Mouse (Mus musculus) CH12.LX (cell line): ENCODE measurements around the gene Olfr718-ps1. TPM values are rescaled to one million over a fixed set of nuclear protein-coding genes. Genes with fewer than 3 reads are reported as not detected.

Experiments
- DNase-seq: peaks from one replicate; pipeline ENCODE4 v3.0.0-alpha.2; 2013; ENCODE audit errors: extremely low read depth
- H3K27ac ChIP-seq: 2 replicates; pipeline ENCODE4 v1.5.1; 2012; ENCODE audit warnings: low read depth, mild to moderate bottlenecking, control low read depth, moderate library complexity; ENCODE audit not compliant: insufficient read depth
- H3K27me3 ChIP-seq: replicated peaks from 2 replicates; pipeline ENCODE3; 2012; ENCODE audit warnings: inconsistent platforms
- H3K36me3 ChIP-seq, 2 experiments: replicated peaks in 1 of 2; 2 replicates each; pipeline versions ENCODE3 to v1.6.1; 2012; ENCODE audit warnings: inconsistent platforms in 1 of 2, low read length in 1 of 2, mild to moderate bottlenecking in 1 of 2, mixed read lengths in 1 of 2, moderate library complexity in 1 of 2; ENCODE audit not compliant: control insufficient read depth in 1 of 2, insufficient read depth in 1 of 2
- H3K4me1 ChIP-seq, 2 experiments: 2 replicates each; pipeline ENCODE4 v1.6.1; 2012; ENCODE audit warnings: inconsistent platforms in 1 of 2, moderate library complexity in 1 of 2; ENCODE audit not compliant: insufficient read depth in 2 of 2, control insufficient read depth in 1 of 2
- H3K4me2 ChIP-seq: 2 replicates; pipeline ENCODE4 v1.6.1; 2012; ENCODE audit warnings: low read depth, mild to moderate bottlenecking, control low read depth; ENCODE audit not compliant: poor library complexity, insufficient read depth, severe bottlenecking
- H3K4me3 ChIP-seq, 3 experiments: fragments of 150-350 bp in 1 of 3; sonication (generic) in 1 of 3; replicated peaks in 1 of 3; 2 replicates each; pipeline versions ENCODE3 to v1.5.1; 2011 to 2012; ENCODE audit warnings: low read depth in 2 of 3, low read length in 2 of 3, mild to moderate bottlenecking in 2 of 3, moderate library complexity in 2 of 3, control low read depth in 1 of 3, improper control_type of control experiment in 1 of 3, inconsistent platforms in 1 of 3, mixed read lengths in 1 of 3; ENCODE audit not compliant: poor library complexity in 1 of 3
- H3K79me2 ChIP-seq: replicated peaks from 2 replicates; pipeline ENCODE4 v1.6.1; 2012; ENCODE audit warnings: mild to moderate bottlenecking, moderate library complexity; ENCODE audit not compliant: control insufficient read depth, poor library complexity, insufficient read depth, severe bottlenecking; ENCODE audit errors: extremely low read depth
- H3K9ac ChIP-seq: 2 replicates; pipeline ENCODE4 v1.6.1; 2012; ENCODE audit warnings: low read depth, mild to moderate bottlenecking, control low read depth, moderate library complexity; ENCODE audit not compliant: insufficient read depth
- H3K9me3 ChIP-seq: replicated peaks from 2 replicates; pipeline ENCODE3; 2012; ENCODE audit warnings: low read length, inconsistent platforms, mixed read lengths
- CHD1 ChIP-seq: IDR thresholded peaks from 2 replicates; pipeline ENCODE4 v1.6.1; 2012; ENCODE audit warnings: low read depth, low read length, improper control_type of control experiment, inconsistent platforms
- CHD2 ChIP-seq: IDR thresholded peaks from 2 replicates; pipeline ENCODE4 v1.6.1; 2011; ENCODE audit warnings: low read length, improper control_type of control experiment
- CTCF ChIP-seq, 2 experiments: IDR thresholded peaks in 1 of 2; conservative IDR thresholded peaks in 1 of 2; 2 replicates each; pipeline ENCODE4 v1.5.1; 2011 to 2012; ENCODE audit warnings: low read depth in 2 of 2, low read length in 2 of 2, improper control_type of control experiment in 1 of 2, inconsistent platforms in 1 of 2, mild to moderate bottlenecking in 1 of 2, moderate library complexity in 1 of 2
- ETS1 ChIP-seq: conservative IDR thresholded peaks from 2 replicates; pipeline ENCODE4 v1.6.1; 2012; ENCODE audit warnings: low read depth, mild to moderate bottlenecking, inconsistent platforms, low read length, improper control_type of control experiment, moderate library complexity
- GABPA ChIP-seq: IDR thresholded peaks from 2 replicates; pipeline ENCODE4 v1.6.1; 2012; ENCODE audit warnings: low read depth, low read length, improper control_type of control experiment, inconsistent platforms; ENCODE audit not compliant: insufficient replicate concordance
- HCFC1 ChIP-seq: IDR thresholded peaks from 2 replicates; pipeline ENCODE4 v1.6.1; 2012; ENCODE audit warnings: low read depth, mild to moderate bottlenecking, inconsistent platforms, low read length, improper control_type of control experiment
- IRF4 ChIP-seq: IDR thresholded peaks from 2 replicates; pipeline ENCODE4 v1.6.1; 2014; ENCODE audit warnings: low read depth, mild to moderate bottlenecking, inconsistent platforms, low read length, improper control_type of control experiment
- JUND ChIP-seq: conservative IDR thresholded peaks from 2 replicates; pipeline ENCODE4 v1.6.1; 2011; ENCODE audit warnings: low read depth, low read length, improper control_type of control experiment
- MAX ChIP-seq: IDR thresholded peaks from 2 replicates; pipeline ENCODE4 v1.6.1; 2011; ENCODE audit warnings: low read length, improper control_type of control experiment
- MEF2A ChIP-seq: IDR thresholded peaks from 2 replicates; pipeline ENCODE4 v1.6.1; 2014; ENCODE audit warnings: low read depth, mild to moderate bottlenecking, inconsistent platforms, low read length, improper control_type of control experiment, borderline replicate concordance
- MXI1 ChIP-seq: IDR thresholded peaks from 2 replicates; pipeline ENCODE4 v1.6.1; 2011; ENCODE audit warnings: mild to moderate bottlenecking, low read depth, low read length, improper control_type of control experiment
- MYC ChIP-seq: IDR thresholded peaks from 2 replicates; pipeline ENCODE4 v1.6.1; 2011; ENCODE audit warnings: low read depth, mild to moderate bottlenecking, improper control_type of control experiment, low read length
- NELFE ChIP-seq: IDR thresholded peaks from 2 replicates; pipeline ENCODE4 v1.6.1; 2011; ENCODE audit warnings: low read depth, low read length, improper control_type of control experiment
- NRF1 ChIP-seq: IDR thresholded peaks from 2 replicates; pipeline ENCODE4 v1.6.1; 2014; ENCODE audit warnings: low read depth, mild to moderate bottlenecking, inconsistent platforms, low read length, improper control_type of control experiment, moderate library complexity
- PAX5 ChIP-seq: IDR thresholded peaks from 2 replicates; pipeline ENCODE4 v1.6.1; 2012; ENCODE audit warnings: low read length, inconsistent platforms, mixed read lengths
- POLR2A ChIP-seq: IDR thresholded peaks from 2 replicates; pipeline ENCODE4 v1.6.1; 2011; ENCODE audit warnings: low read depth, mild to moderate bottlenecking, improper control_type of control experiment, low read length
- POLR2AphosphoS2 ChIP-seq: IDR thresholded peaks from 2 replicates; pipeline ENCODE4 v1.6.1; 2011; ENCODE audit warnings: low read depth, low read length, improper control_type of control experiment
- RAD21 ChIP-seq: IDR thresholded peaks from 2 replicates; pipeline ENCODE4 v1.6.1; 2011; ENCODE audit warnings: low read depth, mild to moderate bottlenecking, low read length, improper control_type of control experiment, moderate library complexity
- RCOR1 ChIP-seq: conservative IDR thresholded peaks from 2 replicates; pipeline ENCODE4 v1.6.1; 2012; ENCODE audit warnings: low read depth, mild to moderate bottlenecking, inconsistent platforms, low read length, improper control_type of control experiment
- SIN3A ChIP-seq: IDR thresholded peaks from 2 replicates; pipeline ENCODE4 v1.6.1; 2012; ENCODE audit warnings: low read length, improper control_type of control experiment, inconsistent platforms
- SMC3 ChIP-seq: IDR thresholded peaks from 2 replicates; pipeline ENCODE4 v1.6.1; 2011; ENCODE audit warnings: low read depth, low read length, improper control_type of control experiment
- TBP ChIP-seq: conservative IDR thresholded peaks from 2 replicates; pipeline ENCODE4 v1.6.1; 2011; ENCODE audit warnings: low read depth, low read length, improper control_type of control experiment
- TCF12 ChIP-seq: IDR thresholded peaks from 2 replicates; pipeline ENCODE4 v1.6.1; 2014; ENCODE audit warnings: low read depth, mild to moderate bottlenecking, inconsistent platforms, low read length, improper control_type of control experiment
- UBTF ChIP-seq: IDR thresholded peaks from 2 replicates; pipeline ENCODE4 v1.6.1; 2012; ENCODE audit warnings: low read depth, mild to moderate bottlenecking, inconsistent platforms, low read length, improper control_type of control experiment, moderate library complexity
- USF1 ChIP-seq: IDR thresholded peaks from 2 replicates; pipeline ENCODE4 v1.6.1; 2014; ENCODE audit warnings: low read depth, mild to moderate bottlenecking, inconsistent platforms, low read length, improper control_type of control experiment
- USF2 ChIP-seq: conservative IDR thresholded peaks from 2 replicates; pipeline ENCODE4 v1.6.1; 2011; ENCODE audit warnings: low read depth, low read length, improper control_type of control experiment
- ZKSCAN1 ChIP-seq: IDR thresholded peaks from 2 replicates; pipeline ENCODE4 v1.6.1; 2012; ENCODE audit warnings: low read depth, inconsistent platforms, low read length, improper control_type of control experiment, borderline replicate concordance
- ZNF384 ChIP-seq: IDR thresholded peaks from 2 replicates; pipeline ENCODE4 v1.6.1; 2012; ENCODE audit warnings: low read depth, low read length, improper control_type of control experiment, inconsistent platforms
- dilution Hi-C: fragments of 300-500 bp; cut with MboI; formaldehyde crosslinking; loops from 2 replicates; pipeline ENCODE4 v1.14.3; 2020; ENCODE audit warnings: low sequenced_read_pairs; ENCODE audit not compliant: extremely low pct_unique_long_range_greater_than_20kb, extremely low pct_ligation_motif_present
- in situ Hi-C: fragments of 300-500 bp; cut with MboI; formaldehyde crosslinking; loops from 3 replicates; pipeline ENCODE4 v1.14.3; 2019; ENCODE audit warnings: low sequenced_read_pairs, low pct_ligation_motif_present, low pct_unique_long_range_greater_than_20kb, mixed read lengths
- polyA plus RNA-seq: library from polyadenylated mRNA; unstranded; fragments of >175 nt; gene quantifications from 2 replicates; pipeline ENCODE4 v1.2.1, GENCODE M21; 2012; ENCODE audit warnings: low read depth; ENCODE audit not compliant: insufficient read length
- total RNA-seq, 2 experiments: library from RNA; depleted of rRNA; stranded (reverse); fragments of 300-350 nt in 1 of 2; fragments of >200 nt in 1 of 2; gene quantifications; 2 replicates each; pipeline ENCODE4 v1.2.3; 2012 to 2014

The Olfr718-ps1 gene
- total and polyA plus RNA-seq, 3 experiments, result not detected

DNA sequence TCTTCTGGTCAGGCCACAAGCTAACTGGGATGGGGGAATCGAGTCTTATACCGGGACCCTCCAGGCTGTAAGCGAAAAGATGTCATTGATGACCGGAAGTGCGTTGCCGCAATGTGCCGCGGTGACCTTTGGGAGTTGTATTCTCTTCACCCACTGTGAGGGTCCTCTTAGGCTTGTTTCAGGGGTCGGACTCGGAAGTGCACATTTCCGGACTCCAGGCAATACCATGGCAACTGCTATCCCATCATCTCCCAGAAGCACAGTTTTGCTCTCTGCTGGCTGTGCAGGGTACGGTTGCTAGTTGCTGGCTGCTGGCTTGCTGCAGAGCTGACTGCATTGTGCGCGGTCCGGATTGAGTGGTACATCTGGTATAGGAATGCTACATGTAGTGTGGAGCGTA is 18.3 kb downstream of the Olfr718-ps1 start:
- DNase-seq, result no peak
- no peak overlapping the region for H3K27ac ChIP-seq
- dilution Hi-C loops, result no loop called here
- H3K9me3 ChIP-seq, result peaks cover 4% of the 10 kb centered on the region
- peaks cover 0 to 8% of the 10 kb centered on the region in 2 experiments; a peak in 2 of 4 replicates for H3K4me1 ChIP-seq
- in situ Hi-C loops, result no loop called here
- no peaks in the 10 kb centered on the region for H3K79me2 ChIP-seq
- no peaks in the 10 kb centered on the region for H3K36me3 ChIP-seq
- H3K27me3 ChIP-seq, result peaks cover 5% of the 10 kb centered on the region
- TF ChIP-seq UBTF, result no peak
- TF ChIP-seq NELFE, result no peak
- no peak for TF ChIP-seq ZKSCAN1
- TF ChIP-seq NRF1, result no peak
- TF ChIP-seq POLR2A, result no peak
- no peak for TF ChIP-seq IRF4
- TF ChIP-seq RCOR1, result no peak
- no peak for TF ChIP-seq JUND
- TF ChIP-seq SIN3A, result no peak
- TF ChIP-seq CTCF (conservative IDR thresholded peaks at IDR 0.05 in 1 of 2, IDR thresholded peaks at IDR 0.05 in 1 of 2; ENCODE audit: low read depth in 2 of 2, low read length in 2 of 2), result no peak
- TF ChIP-seq USF1, result no peak
- TF ChIP-seq MXI1, result no peak
- no peak for TF ChIP-seq ETS1
- TF ChIP-seq SMC3, result no peak
- no peak for TF ChIP-seq ZNF384
- no peak for TF ChIP-seq MEF2A
- TF ChIP-seq GABPA, result no peak
- no peak for TF ChIP-seq RAD21
- no peak for TF ChIP-seq HCFC1
- no peak for TF ChIP-seq CHD1
- no peak overlapping the region for H3K4me3 ChIP-seq
- H3K4me2 ChIP-seq, result no peak overlapping the region
- no peak overlapping the region for H3K9ac ChIP-seq

DNA sequence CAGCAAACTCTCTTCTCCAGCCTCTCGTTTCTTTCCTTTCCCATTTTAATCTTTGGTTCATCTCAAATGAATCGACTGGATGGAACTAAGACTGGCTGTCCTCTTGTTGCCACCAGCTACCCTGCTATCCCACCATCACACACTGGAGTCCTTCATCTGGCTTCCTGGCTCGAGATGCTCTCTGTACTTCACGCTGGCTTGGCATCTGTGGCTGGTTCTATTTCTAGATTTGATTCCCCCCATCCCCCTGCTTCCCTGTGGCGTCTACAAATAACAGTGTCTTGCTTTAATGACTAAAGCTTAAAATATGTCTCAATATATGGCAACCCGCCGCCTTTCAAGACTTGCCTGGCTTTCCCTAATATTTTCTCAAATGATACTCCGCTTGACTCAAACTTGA is 19.5 kb downstream of the Olfr718-ps1 start:
- in situ Hi-C loops, result no loop called here
- TF ChIP-seq NRF1 (no peak), TCF12 (no peak), CHD2 (no peak), MEF2A (no peak), RAD21 (no peak), ZKSCAN1 (no peak), TBP (no peak), HCFC1 (no peak), NELFE (no peak), PAX5 (no peak), ETS1 (no peak), SMC3 (no peak), POLR2AphosphoS2 (no peak), MAX (no peak), USF1 (no peak), UBTF (no peak), USF2 (no peak), POLR2A (no peak), MYC (no peak)
- H3K9ac ChIP-seq, result no peak overlapping the region

More for the DNA sequence above, 19.5 kb downstream of the Olfr718-ps1 start:
- Histone ChIP-seq H3K4me2 (no peak overlapping the region), H3K4me3 (no peak overlapping the region), H3K27me3 (peaks cover 5% of the 10 kb centered on the region), H3K9me3 (peaks cover 2% of the 10 kb centered on the region), H3K36me3 (no peaks in the 10 kb centered on the region), H3K79me2 (no peaks in the 10 kb centered on the region), H3K27ac (no peak overlapping the region), H3K4me1 (peaks cover 0 to 5% of the 10 kb centered on the region in 2 experiments; a peak in 2 of 4 replicates)
- no peak for DNase-seq
- dilution Hi-C loops, result no loop called here
